Mouse (Mus musculus): ENCODE data around the gene Parva. TPM values are rescaled to one million over a fixed set of nuclear protein-coding genes. Genes with fewer than 3 reads are reported as not detected.
A peak's percentile ranks its signal among the peaks of the same experiment; 100 is the strongest.

The Parva gene
- polyA plus RNA-seq, 1 experiment from 2014 or later = 83.3 TPM

DNA sequence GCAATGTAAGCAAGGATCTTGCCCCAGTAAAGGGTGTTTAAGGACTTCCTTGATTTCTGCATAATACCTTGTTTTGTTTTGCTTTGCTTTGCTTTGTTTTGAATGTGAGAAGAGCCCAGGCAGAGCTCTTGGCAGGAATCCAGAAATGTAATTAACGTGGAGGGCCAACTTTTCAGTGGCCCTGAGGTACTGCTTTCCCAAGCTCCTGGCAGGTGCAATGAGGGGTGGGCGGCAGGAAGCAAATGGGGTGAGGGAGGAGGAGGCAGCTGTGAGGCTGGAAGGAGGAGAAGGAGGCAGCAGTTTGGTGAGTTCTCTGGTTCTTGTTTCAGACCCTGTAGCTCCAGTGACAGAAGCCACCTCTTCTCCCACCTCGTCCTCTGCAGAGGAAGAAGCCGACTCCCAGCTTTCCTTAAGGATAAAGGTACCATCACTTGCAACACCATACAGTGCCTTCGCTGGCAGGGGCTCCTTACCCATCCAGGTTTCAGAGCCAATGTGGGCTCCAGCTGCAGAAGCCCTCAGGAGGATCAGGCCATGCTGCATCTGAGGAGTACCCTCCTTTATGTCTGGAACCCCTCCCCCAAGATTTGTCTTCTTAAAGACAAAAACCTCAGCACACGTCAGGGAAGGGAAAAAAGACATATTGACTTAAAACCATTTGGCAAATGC lies 36.2 kb upstream of the Parva start:
- no peak overlapping the region for H3K4me3 ChIP-seq (ENCODE audit: low read depth, low read length)
- no peaks in the 10 kb centered on the region for H3K9me3 ChIP-seq (replicated peaks; ENCODE audit: control insufficient read depth, low read length)
- no peak overlapping the region for H3K4me2 ChIP-seq
- H3K9ac ChIP-seq (ENCODE audit: low read depth, low read length) = no peak overlapping the region
- ATAC-seq (replicated peaks; ENCODE audit: insufficient number of reproducible peaks, low FRiP score, low TSS enrichment) = no peak
- no peaks in the 10 kb centered on the region for H3K27me3 ChIP-seq (ENCODE audit: control insufficient read depth, insufficient read depth, low read length)
- WGBS (ENCODE audit: insufficient replicate concordance) = 40% methylated on average over 6 of the region's 6 CpGs
- peaks cover 19% of the 10 kb centered on the region; the same call in 1 of the 2 replicates for H3K4me1 ChIP-seq (ENCODE audit: control insufficient read depth, insufficient read depth, low read length)
- H3K36me3 ChIP-seq (ENCODE audit: control insufficient read depth, insufficient read depth, low read length) = no peaks in the 10 kb centered on the region
- H3K27ac ChIP-seq (ENCODE audit: low read depth, low read length) = peak overlapping the region; percentile 7; the same call in 1 of the 2 replicates

GRCm38 (mm10) chr7:112397786-112398185 lies 29.5 kb upstream of the Parva start:
- Histone ChIP-seq H3K9ac (ENCODE audit: low read depth, low read length) (no peak overlapping the region), H3K36me3 (ENCODE audit: control insufficient read depth, insufficient read depth, low read length) (no peaks in the 10 kb centered on the region), H3K4me2 (no peak overlapping the region), H3K27me3 (ENCODE audit: control insufficient read depth, insufficient read depth, low read length) (no peaks in the 10 kb centered on the region), H3K4me3 (ENCODE audit: low read depth, low read length) (no peak overlapping the region), H3K27ac (ENCODE audit: low read depth, low read length) (no peak overlapping the region), H3K4me1 (ENCODE audit: control insufficient read depth, insufficient read depth, low read length) (no peaks in the 10 kb centered on the region), H3K9me3 (replicated peaks; ENCODE audit: control insufficient read depth, low read length) (no peaks in the 10 kb centered on the region)
- 78% methylated on average over 3 of the region's 3 CpGs for WGBS (ENCODE audit: insufficient replicate concordance)
- no peak for ATAC-seq (replicated peaks; ENCODE audit: insufficient number of reproducible peaks, low FRiP score, low TSS enrichment)

DNA sequence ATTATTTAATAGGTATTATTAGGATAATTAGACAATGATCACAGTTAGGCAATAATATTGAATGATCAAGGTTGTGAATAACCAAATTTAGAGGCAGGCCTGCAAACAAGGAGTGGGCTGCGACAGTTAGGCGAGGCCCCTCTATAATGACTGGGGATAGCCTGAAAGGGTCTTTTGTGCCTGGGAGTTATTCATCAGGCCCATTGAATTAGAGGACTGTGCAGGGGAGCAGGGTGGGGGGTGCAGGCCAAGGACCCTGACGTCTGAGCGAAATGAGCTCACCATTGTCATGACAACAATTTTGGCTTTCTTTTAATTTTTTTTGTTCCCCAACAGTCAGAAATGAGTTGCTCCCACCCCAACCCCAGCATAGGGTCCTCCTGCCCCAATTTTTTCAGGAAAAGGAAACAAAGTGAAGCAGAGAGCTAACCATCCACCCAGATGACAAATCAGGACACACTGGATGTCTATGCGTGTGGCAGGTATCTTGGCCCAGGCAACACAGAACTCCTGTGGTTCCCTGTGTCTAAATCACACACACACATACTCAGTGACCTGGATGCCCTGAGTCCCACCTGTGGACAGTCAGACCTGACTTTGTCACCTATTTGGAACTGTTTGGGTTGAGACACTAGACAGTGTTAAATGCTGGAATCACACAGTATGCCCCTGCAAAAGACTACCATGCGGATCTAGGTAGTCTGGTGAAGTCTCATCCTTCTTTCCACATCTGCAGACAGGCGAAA lies 27.7 kb upstream of the Parva start:
- no peak overlapping the region for H3K4me3 ChIP-seq (ENCODE audit: low read depth, low read length)
- no peak overlapping the region for H3K9ac ChIP-seq (ENCODE audit: low read depth, low read length)
- H3K36me3 ChIP-seq (ENCODE audit: control insufficient read depth, insufficient read depth, low read length) = no peaks in the 10 kb centered on the region
- WGBS (ENCODE audit: insufficient replicate concordance) = 79% methylated on average over 7 of the region's 7 CpGs
- H3K4me2 ChIP-seq = no peak overlapping the region
- no peak for ATAC-seq (replicated peaks; ENCODE audit: insufficient number of reproducible peaks, low FRiP score, low TSS enrichment)
- H3K9me3 ChIP-seq (replicated peaks; ENCODE audit: control insufficient read depth, low read length) = no peaks in the 10 kb centered on the region
- H3K27ac ChIP-seq (ENCODE audit: low read depth, low read length) = no peak overlapping the region
- no peaks in the 10 kb centered on the region for H3K4me1 ChIP-seq (ENCODE audit: control insufficient read depth, insufficient read depth, low read length)
- H3K27me3 ChIP-seq (ENCODE audit: control insufficient read depth, insufficient read depth, low read length) = no peaks in the 10 kb centered on the region

DNA sequence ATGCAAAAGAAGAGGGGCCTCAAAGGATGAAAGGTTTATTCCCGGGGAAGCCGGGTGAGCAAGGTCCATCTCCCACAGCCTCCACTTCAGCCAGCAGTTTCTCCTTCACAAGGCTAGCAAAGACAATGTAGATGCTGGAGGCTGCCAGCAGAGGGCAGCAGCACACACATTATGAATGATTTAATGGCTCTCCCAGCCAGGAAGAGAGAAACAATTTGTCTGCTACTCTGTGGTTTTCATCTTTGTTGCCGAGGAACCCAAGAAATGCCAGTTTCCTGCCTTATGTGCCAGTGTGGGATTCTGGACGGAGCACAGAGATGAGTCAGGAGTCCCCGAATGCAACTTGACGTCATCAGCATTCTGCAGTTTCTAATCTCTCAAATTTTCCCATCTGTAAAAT lies 27.1 kb upstream of the Parva start:
- no peak overlapping the region for H3K27ac ChIP-seq (ENCODE audit: low read depth, low read length)
- no peaks in the 10 kb centered on the region for H3K36me3 ChIP-seq (ENCODE audit: control insufficient read depth, insufficient read depth, low read length)
- no peak overlapping the region for H3K9ac ChIP-seq (ENCODE audit: low read depth, low read length)
- H3K4me1 ChIP-seq (ENCODE audit: control insufficient read depth, insufficient read depth, low read length) = 0 out of 2 replicates have a peak, but pooled peaks cover 3% of the 10 kb centered on the region
- H3K9me3 ChIP-seq (replicated peaks; ENCODE audit: control insufficient read depth, low read length) = no peaks in the 10 kb centered on the region
- H3K4me2 ChIP-seq = no peak overlapping the region
- 47% methylated on average over 6 of the region's 6 CpGs for WGBS (ENCODE audit: insufficient replicate concordance)
- no peak overlapping the region for H3K4me3 ChIP-seq (ENCODE audit: low read depth, low read length)
- no peaks in the 10 kb centered on the region for H3K27me3 ChIP-seq (ENCODE audit: control insufficient read depth, insufficient read depth, low read length)
- no peak for ATAC-seq (replicated peaks; ENCODE audit: insufficient number of reproducible peaks, low FRiP score, low TSS enrichment)

GRCm38 (mm10) chr7:112405061-112405460 lies 22.2 kb upstream of the Parva start:
- Histone ChIP-seq H3K36me3 (ENCODE audit: control insufficient read depth, insufficient read depth, low read length) (no peaks in the 10 kb centered on the region), H3K9ac (ENCODE audit: low read depth, low read length) (no peak overlapping the region), H3K4me1 (ENCODE audit: control insufficient read depth, insufficient read depth, low read length) (peaks cover 18% of the 10 kb centered on the region), H3K4me2 (no peak overlapping the region), H3K4me3 (ENCODE audit: low read depth, low read length) (no peak overlapping the region), H3K9me3 (replicated peaks; ENCODE audit: control insufficient read depth, low read length) (no peaks in the 10 kb centered on the region), H3K27ac (ENCODE audit: low read depth, low read length) (no peak overlapping the region), H3K27me3 (ENCODE audit: control insufficient read depth, insufficient read depth, low read length) (no peaks in the 10 kb centered on the region)
- no peak for ATAC-seq (replicated peaks; ENCODE audit: insufficient number of reproducible peaks, low FRiP score, low TSS enrichment)
- WGBS (ENCODE audit: insufficient replicate concordance) = 59% methylated on average over 2 of the region's 2 CpGs

DNA sequence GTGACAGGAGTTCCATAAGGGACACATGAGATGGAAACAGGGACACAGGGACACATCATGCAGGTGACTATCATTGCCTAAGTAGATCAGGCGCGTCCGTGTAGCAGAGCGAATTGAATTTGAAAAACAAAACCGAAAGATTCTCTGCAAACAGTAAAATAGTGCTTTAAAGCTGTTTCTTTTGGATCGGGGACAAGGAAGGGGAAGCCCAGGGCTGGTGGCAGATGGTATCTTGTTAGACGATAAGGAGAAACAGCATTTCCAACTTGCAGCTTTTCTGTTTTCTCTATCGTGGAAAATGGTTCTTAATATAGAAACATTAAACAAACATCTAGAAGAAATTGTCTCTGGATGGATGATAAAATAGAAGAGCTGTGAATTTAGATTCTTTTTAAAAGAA lies 21.7 kb upstream of the Parva start:
- no peaks in the 10 kb centered on the region for H3K9me3 ChIP-seq (replicated peaks; ENCODE audit: control insufficient read depth, low read length)
- no peak overlapping the region for H3K4me2 ChIP-seq
- ATAC-seq (replicated peaks; ENCODE audit: insufficient number of reproducible peaks, low FRiP score, low TSS enrichment) = no peak
- no peaks in the 10 kb centered on the region for H3K36me3 ChIP-seq (ENCODE audit: control insufficient read depth, insufficient read depth, low read length)
- no peak overlapping the region for H3K4me3 ChIP-seq (ENCODE audit: low read depth, low read length)
- no peak overlapping the region for H3K27ac ChIP-seq (ENCODE audit: low read depth, low read length)
- 68% methylated on average over 8 of the region's 8 CpGs for WGBS (ENCODE audit: insufficient replicate concordance)
- peaks cover 18% of the 10 kb centered on the region for H3K4me1 ChIP-seq (ENCODE audit: control insufficient read depth, insufficient read depth, low read length)
- H3K9ac ChIP-seq (ENCODE audit: low read depth, low read length) = no peak overlapping the region
- no peaks in the 10 kb centered on the region for H3K27me3 ChIP-seq (ENCODE audit: control insufficient read depth, insufficient read depth, low read length)

DNA sequence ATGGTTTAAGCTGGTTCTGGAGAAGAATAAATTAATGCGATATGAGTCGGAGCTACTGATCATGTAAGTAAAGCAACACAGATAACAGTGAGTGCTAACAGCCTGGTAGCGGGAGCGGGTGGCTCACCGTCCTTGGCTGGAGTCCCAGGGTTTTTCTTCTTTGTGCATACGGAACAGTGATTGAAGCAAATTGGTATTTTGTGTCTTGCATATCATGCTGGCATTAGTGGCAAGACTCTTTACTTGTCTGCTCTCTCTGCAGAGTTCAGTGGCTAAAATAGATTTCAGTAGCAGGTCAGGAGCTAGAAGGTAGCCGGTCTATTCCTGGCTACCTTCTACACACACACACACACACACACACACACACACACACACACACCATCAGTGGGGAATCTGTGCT lies 19.7 kb upstream of the Parva start:
- Histone ChIP-seq H3K27me3 (ENCODE audit: control insufficient read depth, insufficient read depth, low read length) (no peaks in the 10 kb centered on the region), H3K9me3 (replicated peaks; ENCODE audit: control insufficient read depth, low read length) (no peaks in the 10 kb centered on the region), H3K4me3 (ENCODE audit: low read depth, low read length) (no peak overlapping the region), H3K4me1 (ENCODE audit: control insufficient read depth, insufficient read depth, low read length) (peaks cover 18% of the 10 kb centered on the region), H3K36me3 (ENCODE audit: control insufficient read depth, insufficient read depth, low read length) (no peaks in the 10 kb centered on the region), H3K4me2 (peak overlapping the region; percentile 9; the same call in 1 of the 2 replicates), H3K27ac (ENCODE audit: low read depth, low read length) (0 out of 2 replicates have a peak overlapping the region, but pooled peaks have one; percentile 37), H3K9ac (ENCODE audit: low read depth, low read length) (no peak overlapping the region)
- no peak for ATAC-seq (replicated peaks; ENCODE audit: insufficient number of reproducible peaks, low FRiP score, low TSS enrichment)
- 37% methylated on average over 7 of the region's 7 CpGs for WGBS (ENCODE audit: insufficient replicate concordance)

- Histone ChIP-seq H3K9me3 (replicated peaks; ENCODE audit: control insufficient read depth, low read length) (no peaks in the 10 kb centered on the region), H3K9ac (ENCODE audit: low read depth, low read length) (no peak overlapping the region), H3K4me1 (ENCODE audit: control insufficient read depth, insufficient read depth, low read length) (peaks cover 17% of the 10 kb centered on the region), H3K4me3 (ENCODE audit: low read depth, low read length) (no peak overlapping the region), H3K27ac (ENCODE audit: low read depth, low read length) (no peak overlapping the region), H3K36me3 (ENCODE audit: control insufficient read depth, insufficient read depth, low read length) (no peaks in the 10 kb centered on the region), H3K4me2 (no peak overlapping the region), H3K27me3 (ENCODE audit: control insufficient read depth, insufficient read depth, low read length) (no peaks in the 10 kb centered on the region)
- no peak for ATAC-seq (replicated peaks; ENCODE audit: insufficient number of reproducible peaks, low FRiP score, low TSS enrichment)
- WGBS (ENCODE audit: insufficient replicate concordance) = 77% methylated on average over 3 of the region's 3 CpGs
Observed at GRCm38 (mm10) chr7:112409991-112410390, 17.3 kb upstream of the Parva start.
